Mouse (Mus musculus) kidney, adult 2 months (tissue): ENCODE measurements around the gene Igdcc3.

Experiments
- CTCF ChIP-seq: fragments of 200-500 bp; conservative IDR thresholded peaks from 2 replicates; pipeline ENCODE4 v1.5.1; 2011; ENCODE audit warnings: low read depth, mild to moderate bottlenecking, control low read depth, low read length, moderate library complexity, mixed read lengths; ENCODE audit not compliant: insufficient read depth, insufficient read length
- POLR2A ChIP-seq: fragments of 200-500 bp; IDR thresholded peaks from one replicate; pipeline ENCODE4 v1.6.1; 2011; ENCODE audit warnings: low read depth, low read length, control low read depth

DNA sequence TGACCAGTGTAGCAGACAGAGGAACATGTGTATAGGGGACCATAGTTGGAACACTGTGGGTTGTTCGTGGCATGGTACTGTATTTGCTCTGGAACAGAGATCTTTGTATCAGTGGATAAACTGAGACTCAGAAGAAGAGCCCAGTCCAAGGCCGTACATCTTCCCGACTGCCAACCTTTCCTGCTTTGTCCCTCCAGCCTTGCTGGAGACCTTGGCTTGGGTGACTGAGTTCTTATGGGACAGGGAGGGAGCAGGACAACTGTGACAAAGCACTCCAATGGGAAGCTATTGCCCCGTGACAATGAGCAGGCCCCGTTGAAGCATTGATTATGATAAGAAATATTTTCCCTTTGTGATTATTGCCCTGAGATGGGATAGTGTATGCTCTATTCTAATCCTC lies 29.3 kb upstream of the Igdcc3 start:
- TF ChIP-seq POLR2A = no peak
- TF ChIP-seq CTCF = no peak
